Mouse (Mus musculus) embryo, embryonic 9.5 days (tissue): ENCODE data around the gene Larp6.

Experiments
- DNase-seq: peaks from one replicate; pipeline ENCODE4 v3.0.0-alpha.2; 2017; ENCODE audit errors: extremely low spot score

Gene Larp6

DNA sequence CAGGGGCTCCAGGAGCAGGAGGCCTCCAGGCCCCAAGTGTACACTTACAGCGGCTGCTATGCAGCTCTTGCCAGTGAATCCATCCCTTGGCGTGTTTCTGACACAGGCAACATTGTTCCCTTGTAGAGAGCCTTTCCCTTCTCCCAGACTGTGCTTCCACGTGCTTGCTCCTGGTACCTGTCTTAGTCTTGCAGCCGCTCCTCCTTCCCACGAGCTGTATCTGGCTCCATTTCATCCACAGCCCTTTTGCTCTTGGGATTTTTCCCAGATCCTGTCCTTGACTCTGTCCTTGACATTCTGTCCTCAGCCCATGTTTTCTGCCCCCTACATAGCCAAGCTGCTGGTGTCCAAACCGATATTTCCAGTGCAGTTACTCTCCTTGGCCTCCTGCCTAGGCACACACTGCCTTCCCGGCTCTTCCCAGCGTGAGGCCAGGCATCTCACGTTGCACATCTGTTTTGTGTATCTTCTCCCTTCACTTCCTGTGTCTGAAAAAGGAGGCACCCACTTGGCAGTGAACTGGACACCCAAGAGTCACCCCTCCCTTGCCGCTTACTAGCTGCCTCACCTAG is 46.7 kb downstream of the Larp6 start:
- no peak for DNase-seq

DNA sequence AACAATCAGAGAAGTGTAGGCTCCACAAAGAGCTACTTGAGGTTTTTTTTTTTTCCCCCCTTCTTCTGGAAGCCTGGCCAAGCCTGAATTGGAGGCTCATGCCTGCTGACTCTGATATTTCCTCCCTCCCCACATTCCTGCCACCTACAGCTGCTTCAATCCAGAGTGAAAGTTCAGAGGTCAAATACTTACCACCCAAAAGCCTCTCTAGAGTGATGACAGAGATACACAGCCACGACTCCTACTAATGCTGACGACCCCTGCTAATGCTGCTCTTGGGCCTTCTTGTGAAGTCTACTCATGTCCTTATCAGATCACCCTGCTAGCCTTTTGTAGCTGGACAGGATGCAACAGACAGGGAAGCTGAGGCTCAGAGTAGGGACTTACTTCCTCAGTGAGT is 52.4 kb downstream of the Larp6 start:
- DNase-seq = no peak

DNA sequence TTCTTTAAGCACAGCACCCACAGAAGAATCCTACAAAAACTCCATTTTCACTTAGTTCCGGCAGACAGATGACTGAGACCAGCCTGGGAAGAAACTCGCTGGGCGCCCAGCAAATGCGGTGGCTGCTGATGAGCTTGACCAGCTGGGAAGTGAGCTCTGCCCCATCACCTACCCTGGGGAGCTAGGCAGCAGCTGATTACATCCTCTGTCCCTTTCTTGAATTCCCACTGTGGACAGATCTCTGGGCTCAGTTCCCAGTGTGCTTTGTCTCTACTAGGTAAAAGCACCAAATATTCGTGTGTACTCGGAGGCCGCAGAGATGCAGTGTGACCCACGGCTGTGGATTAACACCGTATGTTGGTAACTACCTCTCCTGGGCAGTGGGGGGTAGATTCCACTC is 55.6 kb downstream of the Larp6 start:
- no peak for DNase-seq

DNA sequence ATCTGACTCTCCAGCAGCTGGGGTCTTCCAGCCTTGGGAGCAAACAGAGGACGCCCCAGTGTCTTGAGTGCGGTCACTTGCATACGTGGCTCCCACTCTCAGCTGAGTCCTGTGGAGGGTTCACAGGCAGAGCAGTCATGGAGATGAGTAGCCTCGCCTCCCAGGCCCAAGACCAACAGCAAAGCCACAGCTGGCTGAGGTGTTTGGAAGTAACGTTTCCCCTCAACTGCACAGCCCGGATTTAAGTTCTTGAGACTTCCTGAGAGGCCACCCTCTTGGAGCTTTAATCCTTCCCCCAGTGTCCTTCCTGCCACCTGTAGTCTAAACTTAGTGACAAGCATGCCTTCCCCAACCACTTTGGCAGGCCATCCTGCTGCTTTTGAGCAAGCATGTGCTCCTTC is 56.9 kb downstream of the Larp6 start:
- DNase-seq = no peak

DNA sequence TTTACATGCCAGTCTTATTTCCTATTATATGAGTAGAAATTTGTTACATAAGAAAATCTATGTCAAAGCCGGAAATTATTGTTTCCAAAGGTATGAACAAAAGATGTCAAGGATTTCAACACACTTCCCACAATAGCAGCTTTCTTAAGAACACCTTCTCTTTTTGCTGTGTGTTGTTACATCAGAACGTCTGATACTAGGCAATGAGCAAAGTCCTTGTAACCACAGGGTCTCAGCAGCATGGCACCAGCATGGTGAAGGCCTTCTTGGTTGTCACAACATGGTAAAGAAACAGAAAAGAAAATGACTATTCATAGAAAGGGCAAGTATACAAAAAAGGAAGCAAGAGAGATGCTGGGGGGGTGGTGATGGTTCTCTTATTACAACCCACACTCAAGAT is 60.9 kb downstream of the Larp6 start:
- DNase-seq = no peak

DNA sequence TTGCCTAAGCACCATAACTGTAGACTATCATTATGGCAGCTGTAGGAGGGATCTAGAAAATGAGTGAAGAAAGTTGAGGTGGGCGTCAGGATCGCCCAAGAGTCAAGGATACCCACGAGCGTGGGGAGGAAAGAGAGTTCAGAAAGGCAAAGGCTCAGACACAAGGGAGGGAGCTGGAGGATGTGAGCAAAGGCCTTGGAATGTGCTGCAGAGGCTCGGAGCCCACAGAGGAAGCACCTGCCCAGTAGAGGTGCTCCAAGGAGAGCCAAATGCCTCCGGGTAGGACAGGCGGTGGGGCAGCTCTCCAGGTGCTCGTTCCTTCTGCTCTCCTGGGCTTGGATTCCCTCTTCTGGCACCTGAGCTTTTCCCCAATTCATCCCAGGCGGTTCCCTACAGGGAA is 64.1 kb downstream of the Larp6 start:
- DNase-seq = no peak

DNA sequence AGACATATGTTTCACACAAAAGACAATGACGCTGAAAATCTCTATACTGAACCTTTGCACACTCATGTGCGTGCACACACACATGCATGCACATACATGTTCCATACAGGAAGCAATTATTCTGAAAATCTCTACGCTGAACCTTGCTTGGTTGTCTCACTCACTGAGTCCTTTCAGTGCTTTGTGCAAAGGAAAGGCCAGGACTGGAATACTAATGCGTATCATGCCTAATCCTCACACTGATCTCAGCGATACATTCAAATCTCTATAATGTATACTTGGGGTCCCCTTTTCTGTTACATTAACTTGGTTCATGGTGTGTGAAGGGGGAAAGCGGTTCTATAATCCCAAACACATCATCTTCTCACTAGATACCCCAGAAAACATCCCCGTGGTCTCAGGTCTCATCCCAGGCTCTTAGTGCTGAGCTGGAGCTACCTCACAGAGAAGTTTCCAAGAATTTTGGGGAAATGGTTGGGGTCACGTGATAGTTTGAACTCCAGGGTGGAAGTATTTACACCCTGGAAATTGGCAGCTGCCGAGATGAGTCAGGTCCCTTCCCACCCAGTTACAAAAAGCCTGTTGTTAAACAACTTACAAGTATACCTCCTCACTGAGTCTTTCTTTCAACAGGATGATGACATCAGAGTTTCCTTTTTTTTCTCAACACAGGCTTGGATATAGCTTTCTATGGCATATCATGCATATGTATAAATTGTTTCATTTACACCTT is 69.4 kb downstream of the Larp6 start:
- DNase-seq = no peak

DNA sequence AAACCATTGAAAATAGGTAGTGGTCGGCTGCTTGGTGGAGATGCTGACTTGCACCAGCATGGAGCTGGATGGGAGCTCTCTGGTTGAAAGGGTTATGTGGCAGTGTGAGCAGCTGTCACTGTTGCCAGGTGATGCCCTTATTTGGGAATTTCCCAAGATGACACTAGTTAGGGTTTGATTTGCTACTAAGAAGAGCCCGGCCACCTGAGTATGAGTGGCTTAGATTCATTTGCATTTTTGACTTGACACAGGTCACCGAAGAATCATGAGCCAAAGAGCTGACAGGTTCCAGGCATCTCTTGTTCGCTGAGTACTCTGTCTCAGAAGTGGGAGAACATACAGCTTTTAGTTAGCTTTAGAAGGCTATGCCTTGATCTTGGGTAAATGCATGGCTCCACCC is 72.3 kb downstream of the Larp6 start:
- no peak for DNase-seq

DNA sequence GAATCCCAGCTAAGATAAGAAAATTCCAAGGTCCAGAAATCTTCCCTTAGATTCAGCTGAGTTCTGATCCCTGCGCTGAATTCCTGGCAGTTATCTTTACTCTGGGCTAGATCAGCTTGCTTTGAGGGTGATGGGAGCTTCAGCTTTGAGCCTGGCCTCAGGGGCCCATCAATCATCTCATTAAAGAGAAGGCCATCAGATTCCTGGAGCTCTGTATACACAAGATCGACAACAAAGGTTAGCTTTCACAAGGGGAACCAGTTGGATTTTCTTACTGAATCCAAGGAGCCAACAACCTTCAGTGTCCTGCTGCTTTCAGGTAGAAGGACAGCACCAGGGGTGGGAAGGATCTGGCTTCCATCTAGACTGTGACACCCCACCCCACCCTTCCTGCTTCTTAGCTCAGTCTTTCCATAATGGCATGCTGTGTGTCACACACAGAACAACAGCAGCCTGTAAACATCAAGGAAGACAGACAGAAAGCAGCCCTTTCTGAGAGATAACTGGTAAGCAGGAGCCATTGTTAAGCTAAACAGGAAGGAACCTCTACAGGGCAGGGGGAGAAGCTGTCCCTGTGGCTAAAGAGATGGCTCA is 74.8 kb downstream of the Larp6 start:
- DNase-seq = peak; percentile 29
